In genomic region chr1:158161533-158161932, GRCm38 (mm10) we compare ENCODE assay signal across 14 mouse cellular contexts.
DNase-seq lines count a peak whose midpoint lies in the region; ATAC-seq and TF ChIP-seq lines count a peak whose summit lies in the region.
"Had no signal": no experiment of that assay in that cellular context is flagged by ENCODE, and none has a peak within 500 bp of the region (broad histone marks: within the 10 kb centered on the region; RNA-seq: fewer than 3 reads in every experiment).

No protein-coding gene starts in this region.

- peak overlapping the region; percentile 25; the same call in 1 of the 2 replicates for H3K27ac ChIP-seq in forebrain, embryonic 13.5 days
- H3K27ac ChIP-seq in hindbrain, postnatal 0 days, result no peak overlapping the region
- no peak overlapping the region for H3K27ac ChIP-seq in neural tube, embryonic 12.5 days
- H3K27ac ChIP-seq: intestine, embryonic 15.5 days; kidney, postnatal 0 days; limb, embryonic 12.5 days; liver, embryonic 15.5 days; macrophage had no signal

- H3K36me3 ChIP-seq in forebrain, embryonic 13.5 days (ENCODE audit: poor library complexity, severe bottlenecking), result no peaks in the 10 kb centered on the region
- no peaks in the 10 kb centered on the region for H3K36me3 ChIP-seq in hindbrain, postnatal 0 days (ENCODE audit: insufficient read depth, low read length)
- no peaks in the 10 kb centered on the region for H3K36me3 ChIP-seq in neural tube, embryonic 12.5 days
- H3K36me3 ChIP-seq: intestine, embryonic 15.5 days; limb, embryonic 12.5 days; liver, embryonic 15.5 days had no signal

- no peak for TF ChIP-seq CTCF in hindbrain, postnatal 0 days (IDR thresholded peaks at IDR 0.05; ENCODE audit: low read depth)

- DNase-seq in cerebellum, postnatal 10 days, result peak; percentile 17
- DNase-seq in cerebellum, adult 9-10 months, result no peak
- DNase-seq in hindbrain, postnatal 0 days (ENCODE audit: low spot score), result peak; percentile 69
- DNase-seq in B cell, adult 2 months, result no peak
- no peak for DNase-seq in spleen, postnatal 36 days (ENCODE audit: low spot score in 2 of 2)

- H3K9me3 ChIP-seq in forebrain, embryonic 13.5 days (replicated peaks), result no peaks in the 10 kb centered on the region
- H3K9me3 ChIP-seq in hindbrain, postnatal 0 days (ENCODE audit: low read length), result no peaks in the 10 kb centered on the region
- H3K9me3 ChIP-seq in neural tube, embryonic 12.5 days, result no peaks in the 10 kb centered on the region
- H3K9me3 ChIP-seq: intestine, embryonic 15.5 days; liver, embryonic 15.5 days had no signal

- peak; percentile 66 for ATAC-seq in forebrain, embryonic 13.5 days
- peak; percentile 81 for ATAC-seq in hindbrain, postnatal 0 days
- ATAC-seq in neural tube, embryonic 12.5 days (ENCODE audit: low FRiP score, low read depth), result peak; percentile 61
- no peak for ATAC-seq in activated CD4-positive, CD25-positive, alpha-beta regulatory T cell, adult 4 months
- ATAC-seq: intestine, embryonic 15.5 days; Patski had no signal

- H3K9ac ChIP-seq in forebrain, embryonic 13.5 days, result no peak overlapping the region
- no peak overlapping the region for H3K9ac ChIP-seq in hindbrain, postnatal 0 days (replicated peaks; ENCODE audit: low read length)
- H3K9ac ChIP-seq in neural tube, embryonic 12.5 days, result no peak overlapping the region
- H3K9ac ChIP-seq: intestine, embryonic 15.5 days; limb, embryonic 12.5 days; liver, embryonic 15.5 days had no signal

- no peak overlapping the region for H3K4me3 ChIP-seq in forebrain, embryonic 13.5 days
- H3K4me3 ChIP-seq in hindbrain, postnatal 0 days (ENCODE audit: low read length), result no peak overlapping the region
- H3K4me3 ChIP-seq in neural tube, embryonic 12.5 days, result no peak overlapping the region
- H3K4me3 ChIP-seq: intestine, embryonic 15.5 days; limb, embryonic 12.5 days; liver, embryonic 15.5 days had no signal

- H3K4me2 ChIP-seq in forebrain, embryonic 13.5 days, result no peak overlapping the region
- H3K4me2 ChIP-seq in hindbrain, postnatal 0 days (ENCODE audit: low read depth, low read length), result peak overlapping the region; percentile 34; the same call in 1 of the 2 replicates
- H3K4me2 ChIP-seq in neural tube, embryonic 12.5 days (replicated peaks), result no peak overlapping the region
- H3K4me2 ChIP-seq: intestine, embryonic 15.5 days; limb, embryonic 12.5 days; liver, embryonic 15.5 days had no signal

- 10% methylated on average over 6 of the region's 6 CpGs for WGBS in forebrain, embryonic 13.5 days
- 15% methylated on average over 6 of the region's 6 CpGs for WGBS in hindbrain, postnatal 0 days
- WGBS in neural tube, embryonic 12.5 days, result 20% methylated on average over 6 of the region's 6 CpGs

- peaks cover 15% of the 10 kb centered on the region for H3K4me1 ChIP-seq in forebrain, embryonic 13.5 days
- H3K4me1 ChIP-seq in hindbrain, postnatal 0 days (ENCODE audit: insufficient read depth, low read length), result 0 out of 2 replicates have a peak, but pooled peaks cover 6% of the 10 kb centered on the region
- no peaks in the 10 kb centered on the region for H3K4me1 ChIP-seq in neural tube, embryonic 12.5 days
- H3K4me1 ChIP-seq: intestine, embryonic 15.5 days; limb, embryonic 12.5 days; liver, embryonic 15.5 days had no signal

- no peaks in the 10 kb centered on the region for H3K27me3 ChIP-seq in forebrain, embryonic 13.5 days
- H3K27me3 ChIP-seq in hindbrain, postnatal 0 days (ENCODE audit: insufficient read depth, low read length), result no peaks in the 10 kb centered on the region
- no peaks in the 10 kb centered on the region for H3K27me3 ChIP-seq in neural tube, embryonic 12.5 days (replicated peaks)
- H3K27me3 ChIP-seq: intestine, embryonic 15.5 days; limb, embryonic 12.5 days; liver, embryonic 15.5 days; Patski had no signal

Comparison
In these comparisons a context has a peak if more than half of its experiments do, and no peak if none do; other contexts are left out.
1. DNase-seq: peak in cerebellum, postnatal 10 days (2 of 2) and hindbrain, postnatal 0 days (single experiment); none in cerebellum, adult 9-10 months (single experiment), B cell, adult 2 months (0 of 2) and spleen, postnatal 36 days (0 of 2).